Mouse (Mus musculus) ES-E14 (cell line): ENCODE data around the gene Tsfm. TPM values are rescaled to one million over a fixed set of nuclear protein-coding genes. Genes with fewer than 3 reads are reported as not detected.

Source experiments
- DNase-seq: peaks from one replicate; pipeline ENCODE4 v3.0.0-alpha.2; 2013; ENCODE audit warnings: low read depth, low spot score
- H3K27ac ChIP-seq: 2 replicates; pipeline ENCODE4 v1.5.1; 2012; ENCODE audit warnings: low read depth, mild to moderate bottlenecking, low read length, moderate library complexity, mixed read lengths; ENCODE audit not compliant: poor library complexity, insufficient read depth, severe bottlenecking
- H3K36me3 ChIP-seq: 2 replicates; pipeline ENCODE4 v1.6.1; 2012; ENCODE audit warnings: mild to moderate bottlenecking, low read length, moderate library complexity, mixed read lengths; ENCODE audit not compliant: control insufficient read depth, poor library complexity, insufficient read depth, severe bottlenecking
- H3K4me1 ChIP-seq, 2 experiments: fragments of 150-350 bp in 1 of 2; sonication (generic) in 1 of 2; 2 replicates each; pipeline ENCODE4 v1.6.1; 2012; ENCODE audit warnings: low read length in 2 of 2, mild to moderate bottlenecking in 1 of 2, mixed read lengths in 1 of 2; ENCODE audit not compliant: control insufficient read depth in 2 of 2, insufficient read depth in 2 of 2, poor library complexity in 1 of 2
- H3K4me3 ChIP-seq, 2 experiments: fragments of 150-350 bp in 1 of 2; sonication (generic) in 1 of 2; 2 replicates each; pipeline ENCODE4 v1.5.1; 2012; ENCODE audit warnings: low read length in 2 of 2, low read depth in 1 of 2, mild to moderate bottlenecking in 1 of 2, mixed read lengths in 1 of 2; ENCODE audit not compliant: insufficient read depth in 1 of 2, poor library complexity in 1 of 2, severe bottlenecking in 1 of 2
- H3K9ac ChIP-seq: 2 replicates; pipeline ENCODE4 v1.6.1; 2012; ENCODE audit warnings: low read depth, mild to moderate bottlenecking, low read length, mixed read lengths; ENCODE audit not compliant: poor library complexity, insufficient read depth, severe bottlenecking
- H3K9me3 ChIP-seq: fragments of 150-350 bp; sonication (generic); 2 replicates; pipeline ENCODE4 v1.6.1; 2012; ENCODE audit warnings: low read depth, mild to moderate bottlenecking, low read length; ENCODE audit not compliant: control insufficient read depth, insufficient read depth
- CHD2 ChIP-seq: IDR thresholded peaks from 2 replicates; pipeline ENCODE4 v1.6.1; 2014; ENCODE audit warnings: mild to moderate bottlenecking, low read depth, low read length, inconsistent platforms
- HCFC1 ChIP-seq: IDR thresholded peaks from 2 replicates; pipeline ENCODE4 v1.6.1; 2012; ENCODE audit warnings: low read length, inconsistent platforms, borderline replicate concordance; ENCODE audit not compliant: insufficient read depth
- MAFK ChIP-seq: IDR thresholded peaks from 2 replicates; pipeline ENCODE4 v1.6.1; 2014; ENCODE audit warnings: mild to moderate bottlenecking, low read depth, low read length, inconsistent platforms; ENCODE audit not compliant: insufficient read depth
- ZC3H11A ChIP-seq: IDR thresholded peaks from 2 replicates; pipeline ENCODE4 v1.6.1; 2012; ENCODE audit warnings: low read depth, mild to moderate bottlenecking, inconsistent platforms, low read length, borderline replicate concordance
- ZNF384 ChIP-seq: IDR thresholded peaks from 2 replicates; pipeline ENCODE4 v1.6.1; 2012; ENCODE audit warnings: low read depth, low read length, inconsistent platforms
- in situ Hi-C, 2 experiments: fragments of 600-800 bp; cut with MboI; formaldehyde crosslinking; loops; one replicate each; pipeline ENCODE4 v1.15.1; 2025; ENCODE audit warnings: low sequenced_read_pairs in 2 of 2, inconsistent platforms in 1 of 2; ENCODE audit not compliant: unreplicated experiment in 2 of 2
- total RNA-seq: library from RNA; depleted of rRNA; stranded (reverse); fragments of 300-350 nt; gene quantifications from 2 replicates; pipeline ENCODE4 v1.2.3, GENCODE M21; 2012

Gene Tsfm
- total RNA-seq, 1 experiment, result 60.9 TPM

DNA sequence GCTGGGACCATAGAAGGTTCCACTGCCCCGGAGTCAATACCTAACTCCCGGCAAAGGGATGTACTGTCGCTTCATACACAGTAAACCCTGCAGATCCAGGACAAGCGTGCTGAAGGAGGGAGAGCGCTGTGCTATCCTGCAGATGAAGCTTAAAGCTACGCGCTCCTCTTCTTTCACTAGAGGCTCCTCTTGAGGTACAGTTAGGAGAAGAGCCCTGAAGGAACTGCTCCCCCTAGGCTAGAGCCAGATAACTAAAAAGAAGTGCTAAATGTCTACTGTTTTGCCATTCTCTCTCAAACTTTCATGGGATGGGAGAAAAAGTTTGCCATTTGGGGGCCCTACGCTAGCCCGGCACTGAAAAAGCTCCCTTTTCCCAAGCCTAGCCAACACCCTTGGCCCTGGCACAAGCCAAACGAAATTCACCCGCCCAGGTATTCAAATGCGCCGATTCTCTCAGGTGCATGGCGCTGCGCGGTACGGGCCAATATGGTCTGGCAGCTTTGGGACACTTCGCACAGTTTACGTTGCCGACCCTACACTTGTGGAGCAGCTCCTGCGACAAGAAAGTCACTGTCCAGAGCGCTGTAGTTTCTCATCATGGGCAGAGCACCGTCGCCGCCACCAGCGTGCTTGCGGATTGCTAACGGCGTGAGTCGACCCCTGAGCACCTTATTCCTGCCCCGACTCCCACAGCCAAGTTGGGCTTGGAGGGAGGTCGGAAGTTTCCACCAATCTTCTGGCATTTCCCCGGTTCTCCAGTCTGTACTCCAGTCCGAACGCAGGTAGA, 18.2 kb upstream of the Tsfm start:
- no peaks in the 10 kb centered on the region for H3K9me3 ChIP-seq
- no peak overlapping the region for H3K27ac ChIP-seq
- H3K4me3 ChIP-seq, result peak overlapping the region; percentile 56 to 60
- peak overlapping the region; percentile 15; the same call in 1 of the 2 replicates for H3K9ac ChIP-seq
- DNase-seq, result no peak
- peaks cover 13% of the 10 kb centered on the region for H3K36me3 ChIP-seq
- in situ Hi-C loops, result no loop called here
- TF ChIP-seq HCFC1 (no peak), MAFK (no peak), ZNF384 (no peak), CHD2 (no peak), ZC3H11A (no peak)
- peaks cover 0 to 6% of the 10 kb centered on the region in 2 experiments; a peak in 1 of 4 replicates for H3K4me1 ChIP-seq

DNA sequence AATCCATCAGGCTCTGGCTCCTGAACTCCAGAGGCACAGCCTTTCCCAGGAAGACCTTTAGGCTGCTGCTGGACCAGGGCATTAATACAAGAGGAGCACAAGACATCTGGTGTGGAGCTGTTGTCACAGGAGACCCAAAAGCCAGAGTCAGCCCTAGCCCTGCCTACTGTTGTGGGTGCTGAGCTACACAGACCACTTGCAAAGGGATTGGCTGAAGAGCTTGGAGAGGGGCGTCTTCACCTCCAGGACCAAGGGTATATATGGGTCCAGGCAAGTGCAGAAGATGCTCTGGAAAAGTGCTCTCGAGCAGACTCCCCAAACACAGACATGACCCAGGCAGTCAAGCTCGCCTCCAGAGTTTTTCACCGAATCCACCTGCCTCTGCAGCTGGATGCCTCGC, 17.3 kb upstream of the Tsfm start, which contains the start of gene Cyp27b1:
Cyp27b1 (plus strand) TSS at position 297 of the 400 bp plus-strand sequence.
- Histone ChIP-seq H3K27ac (no peak within 1 kb of the TSS), H3K9me3 (no peaks in the 10 kb centered on the region), H3K36me3 (peaks cover 19% of the 10 kb centered on the region), H3K4me3 (peak within 1 kb of the TSS; percentile 56 to 60), H3K4me1 (peaks cover 0 to 6% of the 10 kb centered on the region in 2 experiments; a peak in 2 of 4 replicates), H3K9ac (peak within 1 kb of the TSS; percentile 15; the same call in 1 of the 2 replicates)
- in situ Hi-C loops, result no loop called here
- no peak for TF ChIP-seq HCFC1
- no peak for TF ChIP-seq ZC3H11A
- no peak for TF ChIP-seq CHD2
- TF ChIP-seq ZNF384, result no peak
- no peak for TF ChIP-seq MAFK
- DNase-seq, result no peak

- no peak overlapping the region for H3K9ac ChIP-seq
- no peaks in the 10 kb centered on the region for H3K9me3 ChIP-seq
- H3K27ac ChIP-seq, result no peak overlapping the region
- no peak overlapping the region for H3K4me3 ChIP-seq
- no peak for DNase-seq
- TF ChIP-seq MAFK, result no peak
- TF ChIP-seq CHD2, result no peak
- no peak for TF ChIP-seq ZC3H11A
- TF ChIP-seq ZNF384, result no peak
- TF ChIP-seq HCFC1, result no peak
- peaks cover 0 to 13% of the 10 kb centered on the region in 2 experiments for H3K4me1 ChIP-seq
- in situ Hi-C loops, result no loop called here
- peaks cover 19% of the 10 kb centered on the region for H3K36me3 ChIP-seq
Observed at GRCm38 (mm10) chr10:127043187-127043586, 12.5 kb upstream of the Tsfm start.

DNA sequence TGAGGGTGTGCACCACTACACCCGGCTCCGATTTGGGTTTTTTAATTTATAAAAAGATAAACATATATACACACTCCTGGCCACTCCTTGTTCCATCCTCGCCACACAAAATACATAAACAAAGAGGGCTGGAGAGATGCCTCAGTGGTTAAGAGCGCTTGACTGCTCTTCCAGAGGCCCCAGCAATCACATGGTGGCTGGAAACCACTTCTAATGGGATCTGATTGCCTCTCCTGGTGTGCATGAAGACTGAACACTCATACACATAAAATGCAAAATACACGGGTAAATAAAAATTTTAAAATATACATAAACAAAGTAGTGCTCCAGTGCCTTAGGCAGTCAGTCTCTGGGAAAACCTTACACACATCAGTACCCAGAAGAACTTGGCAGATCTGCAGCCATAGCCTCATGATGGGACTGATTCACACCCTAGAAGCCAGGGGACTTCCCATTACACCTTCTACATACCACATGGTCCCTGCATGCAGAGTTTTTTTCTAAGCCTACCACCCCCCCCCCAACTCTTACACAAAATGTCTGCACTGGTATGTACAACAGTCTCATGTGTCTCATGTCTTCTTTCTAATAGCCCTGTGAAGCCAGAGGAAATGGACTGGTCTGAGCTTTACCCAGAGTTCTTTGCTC, 12.0 kb upstream of the Tsfm start:
- Histone ChIP-seq H3K4me3 (peak overlapping the region; percentile 87 to 96), H3K36me3 (peaks cover 19% of the 10 kb centered on the region), H3K9me3 (no peaks in the 10 kb centered on the region), H3K9ac (peak overlapping the region; percentile 95; the same call in 1 of the 2 replicates), H3K27ac (no peak overlapping the region), H3K4me1 (peaks cover 1 to 18% of the 10 kb centered on the region in 2 experiments)
- no peak for DNase-seq
- TF ChIP-seq ZC3H11A (no peak), MAFK (no peak), CHD2 (no peak), HCFC1 (no peak), ZNF384 (no peak)
- in situ Hi-C loops, result no loop called here
